Mouse (Mus musculus) intestine, postnatal 0 days (tissue): Measurements from ENCODE around the gene Grm7. TPM values are rescaled to one million over a fixed set of nuclear protein-coding genes. Genes with fewer than 3 reads are reported as not detected.

Experiments used
- ATAC-seq: fragments of 200-750 bp; cut with Nextera tagmentation; 2 replicates; pipeline ENCODE4 v1.8.0; 2017; ENCODE audit warnings: mild to moderate bottlenecking, moderate TSS enrichment, moderate library complexity
- H3K27ac ChIP-seq: fragments of 300-500 bp; sonication (generic); 2 replicates; pipeline ENCODE4 v1.5.1; 2014; ENCODE audit warnings: mild to moderate bottlenecking, low read depth, low read length, moderate library complexity
- H3K27me3 ChIP-seq: fragments of 300-500 bp; sonication (generic); replicated peaks from 2 replicates; pipeline ENCODE4 v1.6.1; 2014; ENCODE audit warnings: low read length, mixed read lengths; ENCODE audit not compliant: control insufficient read depth, insufficient read depth
- H3K36me3 ChIP-seq: fragments of 300-500 bp; sonication (generic); 2 replicates; pipeline ENCODE4 v1.6.1; 2014; ENCODE audit warnings: mild to moderate bottlenecking, moderate library complexity; ENCODE audit not compliant: control insufficient read depth, insufficient read depth
- H3K4me1 ChIP-seq: fragments of 300-500 bp; sonication (generic); replicated peaks from 2 replicates; pipeline ENCODE4 v1.6.1; 2014; ENCODE audit warnings: antibody characterized with exemption, low read length, mixed read lengths; ENCODE audit not compliant: control insufficient read depth, insufficient read depth
- H3K4me2 ChIP-seq: fragments of 300-500 bp; sonication (generic); replicated peaks from 2 replicates; pipeline ENCODE4 v1.6.1; 2014; ENCODE audit warnings: low read depth, mild to moderate bottlenecking, moderate library complexity
- H3K4me3 ChIP-seq: fragments of 300-500 bp; sonication (generic); 2 replicates; pipeline ENCODE4 v1.5.1; 2014; ENCODE audit warnings: low read depth, low read length
- H3K9ac ChIP-seq: fragments of 300-500 bp; sonication (generic); 2 replicates; pipeline ENCODE4 v1.6.1; 2014; ENCODE audit warnings: mild to moderate bottlenecking, low read depth, low read length
- H3K9me3 ChIP-seq: fragments of 300-500 bp; sonication (generic); 2 replicates; pipeline ENCODE4 v1.6.1; 2016; ENCODE audit warnings: mixed run types; ENCODE audit not compliant: control insufficient read depth
- CTCF ChIP-seq: sonication (generic); IDR thresholded peaks from 2 replicates; pipeline ENCODE4 v1.5.1; 2016; ENCODE audit warnings: low read depth, mild to moderate bottlenecking, control low read depth, antibody characterized with exemption, moderate library complexity
- WGBS: fragments of 180-500 bp; shearing (Covaris S2); extraction: QIAGEN DNeasy Blood & Tissue Kit; methylation state at CpG from one replicate; pipeline ENCODE4 v1.1.7; 2014; 5-methylcytosine and 5-hydroxymethylcytosine counted together
- polyA plus RNA-seq: library from polyadenylated mRNA; unstranded; fragments of >200 nt; fragmentation: Nextera tagmentation; extraction: Ambion mirVana; gene quantifications from 2 replicates; pipeline ENCODE4 v1.2.1, GENCODE M21; 2015

Gene Grm7
- polyA plus RNA-seq, 1 experiment from 2014 or later = 0.27 TPM

- H3K9ac ChIP-seq = no peak overlapping the region
- no peak for TF ChIP-seq CTCF
- no peak for ATAC-seq
- H3K9me3 ChIP-seq = no peaks in the 10 kb centered on the region
- no peaks in the 10 kb centered on the region for H3K4me1 ChIP-seq
- H3K27me3 ChIP-seq = no peaks in the 10 kb centered on the region
- H3K27ac ChIP-seq = no peak overlapping the region
- no peak overlapping the region for H3K4me3 ChIP-seq
- no peaks in the 10 kb centered on the region for H3K36me3 ChIP-seq
- 52% methylated on average over 5 of the region's 5 CpGs for WGBS
- H3K4me2 ChIP-seq = no peak overlapping the region
Measured at GRCm38 (mm10) chr6:110668447-110668846, 23.1 kb downstream of the Grm7 start.

- WGBS = 75% methylated on average over 1 of the region's 1 CpGs
- ATAC-seq = no peak
Measured at GRCm38 (mm10) chr6:110690954-110691353, 45.6 kb downstream of the Grm7 start.

GRCm38 (mm10) chr6:110709763-110710162 is 64.4 kb downstream of the Grm7 start:
- Histone ChIP-seq H3K9ac (no peak overlapping the region), H3K27ac (no peak overlapping the region), H3K36me3 (no peaks in the 10 kb centered on the region), H3K4me3 (no peak overlapping the region), H3K4me2 (no peak overlapping the region), H3K27me3 (no peaks in the 10 kb centered on the region), H3K4me1 (no peaks in the 10 kb centered on the region), H3K9me3 (no peaks in the 10 kb centered on the region)
- TF ChIP-seq CTCF = no peak
- ATAC-seq = no peak
- 81% methylated on average over 5 of the region's 5 CpGs for WGBS

More at GRCm38 (mm10) chr6:110690954-110691353, 45.6 kb downstream of the Grm7 start:
- Histone ChIP-seq H3K4me3 (no peak overlapping the region), H3K4me1 (no peaks in the 10 kb centered on the region), H3K9me3 (no peaks in the 10 kb centered on the region), H3K9ac (no peak overlapping the region), H3K27ac (no peak overlapping the region), H3K4me2 (no peak overlapping the region), H3K27me3 (no peaks in the 10 kb centered on the region), H3K36me3 (no peaks in the 10 kb centered on the region)
- no peak for TF ChIP-seq CTCF

GRCm38 (mm10) chr6:110714943-110715342 is 69.6 kb downstream of the Grm7 start:
- Histone ChIP-seq H3K4me1 (no peaks in the 10 kb centered on the region), H3K27me3 (no peaks in the 10 kb centered on the region), H3K4me3 (no peak overlapping the region), H3K27ac (no peak overlapping the region), H3K4me2 (no peak overlapping the region), H3K9ac (no peak overlapping the region), H3K36me3 (no peaks in the 10 kb centered on the region), H3K9me3 (no peaks in the 10 kb centered on the region)
- WGBS = 92% methylated on average over 3 of the region's 3 CpGs
- TF ChIP-seq CTCF = no peak
- no peak for ATAC-seq

- no peaks in the 10 kb centered on the region for H3K9me3 ChIP-seq
- ATAC-seq = no peak
- H3K4me3 ChIP-seq = no peak overlapping the region
- no peak overlapping the region for H3K27ac ChIP-seq
- no peaks in the 10 kb centered on the region for H3K4me1 ChIP-seq
- H3K9ac ChIP-seq = no peak overlapping the region
- TF ChIP-seq CTCF = no peak
- WGBS = 87% methylated on average over 4 of the region's 4 CpGs
- H3K27me3 ChIP-seq = no peaks in the 10 kb centered on the region
- no peak overlapping the region for H3K4me2 ChIP-seq
- no peaks in the 10 kb centered on the region for H3K36me3 ChIP-seq
Measured at GRCm38 (mm10) chr6:110723371-110723770, 78.0 kb downstream of the Grm7 start.

- Histone ChIP-seq H3K4me3 (no peak overlapping the region), H3K4me1 (no peaks in the 10 kb centered on the region), H3K36me3 (no peaks in the 10 kb centered on the region), H3K9me3 (no peaks in the 10 kb centered on the region), H3K4me2 (no peak overlapping the region), H3K27ac (no peak overlapping the region), H3K9ac (no peak overlapping the region), H3K27me3 (no peaks in the 10 kb centered on the region)
- TF ChIP-seq CTCF = no peak
- no peak for ATAC-seq
- 81% methylated on average over 2 of the region's 2 CpGs for WGBS
Measured at GRCm38 (mm10) chr6:110733914-110734313, 88.5 kb downstream of the Grm7 start.
